ENCODE assay signal across 17 mouse cellular contexts in the genomic region with DNA sequence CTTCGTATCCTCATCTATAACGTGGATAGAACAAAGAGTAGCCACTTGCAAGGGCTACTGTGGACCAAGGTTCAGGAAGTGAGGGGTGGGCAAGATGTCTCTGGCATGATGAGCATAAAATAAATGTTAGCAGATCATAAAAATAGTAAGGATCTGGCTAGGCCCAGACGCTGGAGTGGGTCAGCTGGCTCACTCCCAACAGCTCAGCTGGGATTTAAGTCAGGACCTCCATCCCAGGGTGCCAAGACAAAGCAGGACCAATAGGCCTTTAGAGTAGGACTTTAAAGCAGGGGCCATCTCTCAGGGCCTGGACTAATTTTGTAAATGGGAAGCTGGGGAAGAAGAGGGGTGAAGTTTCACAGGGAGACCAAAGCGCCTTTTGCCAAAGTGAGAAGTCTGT. TPM values are rescaled to one million over a fixed set of nuclear protein-coding genes. Genes with fewer than 3 reads are reported as not detected.
"Had no signal": no experiment of that assay in that cellular context is flagged by ENCODE, and none has a peak within 500 bp of the region (broad histone marks: within the 10 kb centered on the region; RNA-seq: fewer than 3 reads in every experiment).

No protein-coding gene starts in this region.

- H3K9me3 ChIP-seq: liver, embryonic 13.5 days; megakaryocyte, embryonic 14.5 days; neural tube, embryonic 13.5 days had no signal

- DNase-seq: kidney, adult 9 months; kidney, postnatal 25 days; liver, embryonic 13.5 days; lung, adult 2 months; lung, postnatal 36 days; midbrain, embryonic 14.5 days; thymus, adult 2 months; thymus, postnatal 14 days; thymus, postnatal 4 days had no signal

- ATAC-seq: intestine, postnatal 0 days; lung, postnatal 0 days had no signal

- H3K9ac ChIP-seq: liver, embryonic 13.5 days; neural tube, embryonic 13.5 days had no signal

- H3K36me3 ChIP-seq: liver, embryonic 13.5 days; neural tube, embryonic 13.5 days had no signal

- H3K4me2 ChIP-seq: liver, embryonic 13.5 days; midbrain, embryonic 11.5 days; neural tube, embryonic 13.5 days had no signal

- H3K27me3 ChIP-seq: neural tube, embryonic 13.5 days had no signal

- H3K27ac ChIP-seq: liver, embryonic 13.5 days; neural tube, embryonic 13.5 days had no signal

- H3K4me3 ChIP-seq: liver, embryonic 13.5 days; megakaryocyte, embryonic 14.5 days; neural tube, embryonic 13.5 days had no signal

RNA-seq across cellular contexts. Expression of gene Gm973, which starts 45.3 kb away (rescaled TPM):
- total RNA-seq: liver, adult 2 months had no signal
- polyA plus RNA-seq: liver, adult 2 months; liver, embryonic 16.5 days; spleen, adult 2 months had no signal
